Mouse (Mus musculus) WW6 (cell line): ENCODE measurements around the gene Dct.

Experiments
- DNase-seq: peaks from one replicate; pipeline ENCODE4 v3.0.0-alpha.2; 2013; ENCODE audit warnings: low read depth, low spot score

Gene Dct

GRCm38 (mm10) chr14:118042963-118043362 is 9.1 kb downstream of the Dct start:
- no peak for DNase-seq

DNA sequence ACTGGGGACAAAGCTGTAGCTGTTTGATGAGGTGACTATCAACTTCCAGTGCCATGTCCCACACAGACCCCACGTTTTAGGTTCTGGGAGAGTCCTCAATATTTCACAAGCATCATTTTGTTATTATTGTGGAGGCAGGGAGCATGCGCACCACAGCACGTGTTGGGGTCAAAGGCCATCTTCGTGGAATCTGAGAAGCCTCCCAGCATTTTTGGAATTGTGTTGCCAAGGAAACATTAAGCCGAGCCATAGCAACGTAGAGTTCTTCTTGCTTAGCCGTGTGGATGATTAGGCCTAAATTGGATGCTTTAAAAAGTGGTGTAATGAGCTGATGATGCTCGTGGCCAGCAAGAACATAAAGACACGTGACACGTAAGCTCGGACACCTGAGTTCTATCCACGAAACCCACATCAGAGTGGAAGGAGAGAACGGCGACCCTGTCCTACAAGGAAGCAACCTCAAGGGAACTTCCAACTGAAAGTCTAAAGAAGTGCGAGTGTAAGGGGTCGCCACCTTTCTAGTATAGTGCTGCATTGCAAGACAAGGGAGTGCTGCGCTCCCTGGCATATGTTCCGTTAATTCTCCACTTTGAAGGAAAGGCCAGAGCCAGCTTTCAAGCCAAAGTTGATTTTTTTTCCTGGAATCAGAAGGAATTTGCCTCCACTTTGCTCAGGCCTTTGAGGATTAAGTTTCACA is 9.8 kb downstream of the Dct start:
- DNase-seq = no peak

GRCm38 (mm10) chr14:118040550-118041250 is 11.3 kb downstream of the Dct start:
- no peak for DNase-seq

DNA sequence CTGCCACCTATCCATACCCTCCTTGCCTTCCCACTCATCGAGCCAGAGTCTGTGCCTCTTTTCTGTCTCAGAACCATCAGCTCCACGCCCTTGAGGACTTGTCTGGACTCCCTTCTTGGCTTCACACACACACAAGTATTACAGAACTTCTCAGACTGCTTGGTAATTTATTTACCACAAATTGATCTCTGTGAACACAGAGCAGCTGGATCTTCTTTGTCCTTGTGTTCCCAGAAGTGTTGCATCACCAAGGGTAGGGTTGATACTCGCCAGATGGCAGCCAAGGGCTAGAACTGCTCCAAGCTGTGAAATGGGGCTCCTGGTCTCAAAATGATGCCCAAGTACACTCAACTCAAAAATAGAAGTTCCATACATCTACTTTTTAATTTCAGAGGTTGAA is 13.0 kb downstream of the Dct start:
- no peak for DNase-seq

DNA sequence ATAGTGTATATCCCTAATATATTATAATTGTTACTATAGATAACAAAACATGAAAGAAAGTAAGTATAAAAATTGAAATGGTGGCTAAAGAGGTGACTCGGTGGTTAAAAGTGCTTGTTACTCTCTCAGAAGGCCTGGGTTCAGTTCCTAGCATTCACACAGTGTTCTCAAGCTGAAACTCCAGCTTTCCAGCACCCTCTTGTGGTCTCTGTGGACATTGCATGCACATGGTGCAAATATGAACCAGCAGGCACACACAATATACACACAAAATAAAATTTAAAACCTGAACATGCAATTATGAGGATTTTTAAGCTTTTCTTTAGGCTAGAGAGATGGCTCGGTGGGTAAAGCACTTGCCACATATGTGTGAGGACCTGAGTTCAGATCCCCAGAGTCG is 24.5 kb downstream of the Dct start:
- no peak for DNase-seq

DNA sequence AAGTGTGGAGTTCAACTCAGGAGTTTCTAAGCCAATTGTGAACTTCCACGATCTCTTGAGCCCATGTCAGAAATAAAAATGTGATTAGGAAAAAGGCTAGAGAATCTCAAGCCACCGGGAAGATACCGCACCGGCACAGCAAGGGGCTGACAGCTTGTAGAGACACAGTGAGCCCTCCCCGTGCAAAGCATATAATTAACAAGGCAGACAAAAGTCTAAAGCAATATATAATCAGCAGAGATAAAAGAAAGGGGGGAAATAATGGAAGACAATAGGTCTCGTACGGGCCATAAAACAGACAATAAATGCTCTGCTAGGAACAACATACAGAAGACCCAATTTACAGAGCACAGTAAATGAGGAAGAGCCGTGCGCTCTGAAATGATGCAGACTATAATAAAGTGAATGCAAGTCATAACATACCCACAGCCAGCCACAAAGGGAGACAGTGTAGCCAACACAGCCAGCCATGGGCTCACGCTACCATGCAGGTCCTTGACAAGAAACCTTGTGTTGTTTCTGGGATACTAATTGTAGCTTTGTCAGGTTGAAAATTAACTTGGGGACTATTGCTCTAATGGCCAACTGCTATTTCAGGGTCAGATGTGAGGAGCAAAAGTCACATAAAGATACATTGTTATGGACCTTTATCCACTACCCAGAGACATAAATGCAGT is 30.0 kb downstream of the Dct start:
- DNase-seq = no peak

- no peak for DNase-seq
These were observed 32.7 kb downstream of the Dct start for GRCm38 (mm10) chr14:118019314-118019713.

GRCm38 (mm10) chr14:118013237-118013636 is 38.8 kb downstream of the Dct start:
- DNase-seq = no peak

- no peak for DNase-seq
These were observed 42.5 kb downstream of the Dct start for GRCm38 (mm10) chr14:118009541-118009940.

GRCm38 (mm10) chr14:118005697-118006096 is 46.3 kb downstream of the Dct start:
- no peak for DNase-seq

- DNase-seq = no peak
These were observed 47.6 kb downstream of the Dct start for GRCm38 (mm10) chr14:118004434-118004833.

GRCm38 (mm10) chr14:117993845-117994244 is 58.2 kb downstream of the Dct start:
- no peak for DNase-seq

DNA sequence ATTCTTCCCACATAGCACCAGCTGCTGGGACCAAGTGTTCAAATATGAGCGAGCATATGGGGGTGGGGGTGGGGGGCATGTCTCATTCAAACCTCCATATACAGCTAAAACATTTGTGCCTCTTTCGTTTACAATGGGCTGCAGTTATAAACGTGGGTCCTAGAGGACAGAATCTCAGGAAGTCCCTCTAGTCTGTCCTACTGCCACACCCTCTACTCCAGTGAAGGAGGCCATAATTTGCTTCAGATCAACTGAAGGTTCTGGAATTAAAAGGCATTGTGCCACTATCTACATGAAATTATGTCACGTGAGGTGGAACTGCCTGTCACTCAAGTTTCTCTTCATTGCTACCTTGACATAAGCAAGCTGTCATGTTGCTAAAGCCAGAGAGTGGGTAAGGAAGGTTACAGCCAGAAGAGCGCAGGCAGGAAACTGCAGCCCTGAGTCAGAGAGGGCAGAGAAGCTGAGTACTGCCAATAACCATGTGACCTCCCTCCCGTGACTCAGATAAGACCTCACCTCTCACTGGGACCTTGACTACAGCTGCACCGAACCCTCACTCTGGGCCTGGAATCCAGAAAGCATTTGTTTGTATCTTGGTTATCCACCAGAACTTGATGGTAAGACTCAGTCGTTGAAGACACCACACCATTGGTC is 59.3 kb downstream of the Dct start:
- no peak for DNase-seq

GRCm38 (mm10) chr14:117990203-117990602 is 61.8 kb downstream of the Dct start:
- no peak for DNase-seq

GRCm38 (mm10) chr14:117988444-117988843 is 63.6 kb downstream of the Dct start:
- no peak for DNase-seq

DNA sequence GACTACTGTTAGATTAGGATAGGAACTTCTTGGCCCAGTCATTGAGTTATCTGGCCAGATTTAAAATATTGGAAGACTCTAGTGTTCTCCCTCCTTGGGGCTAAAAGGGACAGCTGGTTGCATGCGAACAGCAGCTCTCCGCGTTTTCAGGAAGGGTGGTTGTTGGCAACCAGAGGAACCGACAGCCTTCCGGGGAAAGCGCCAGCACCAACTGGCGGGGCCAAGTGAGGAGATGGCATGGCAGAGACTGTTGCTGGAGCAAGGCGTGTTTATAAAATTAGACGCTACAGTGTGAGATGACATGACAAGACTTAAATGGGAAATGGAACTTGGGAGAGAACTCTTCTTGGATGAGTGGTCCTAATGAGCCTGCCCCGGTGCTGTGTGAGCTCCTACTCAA is 70.5 kb downstream of the Dct start:
- no peak for DNase-seq

- no peak for DNase-seq
These were observed 79.5 kb downstream of the Dct start for GRCm38 (mm10) chr14:117972576-117972975.
